Mouse (Mus musculus): Measurements from ENCODE around the gene Krt87.

GRCm38 (mm10) chr15:101382811-101383210, 55.8 kb downstream of the Krt87 start:
- TF ChIP-seq CTCF (IDR thresholded peaks at IDR 0.05 in 2 of 3, conservative IDR thresholded peaks at IDR 0.05 in 1 of 3; ENCODE audit: control insufficient read depth in 1 of 3, insufficient read depth in 1 of 3, low read depth in 2 of 3, low read length in 3 of 3, poor library complexity in 1 of 3, severe bottlenecking in 1 of 3) (no peak), POLR2A (IDR thresholded peaks at IDR 0.05; ENCODE audit: control insufficient read depth in 1 of 2, insufficient read depth in 1 of 2, low read depth in 1 of 2, low read length in 2 of 2, poor library complexity in 1 of 2) (no peak), TCF12 (IDR thresholded peaks at IDR 0.05; ENCODE audit: low read depth, low read length) (no peak)

All from MEL (cell line).